ENCODE assay signal across 8 mouse cellular contexts in the genomic region with DNA sequence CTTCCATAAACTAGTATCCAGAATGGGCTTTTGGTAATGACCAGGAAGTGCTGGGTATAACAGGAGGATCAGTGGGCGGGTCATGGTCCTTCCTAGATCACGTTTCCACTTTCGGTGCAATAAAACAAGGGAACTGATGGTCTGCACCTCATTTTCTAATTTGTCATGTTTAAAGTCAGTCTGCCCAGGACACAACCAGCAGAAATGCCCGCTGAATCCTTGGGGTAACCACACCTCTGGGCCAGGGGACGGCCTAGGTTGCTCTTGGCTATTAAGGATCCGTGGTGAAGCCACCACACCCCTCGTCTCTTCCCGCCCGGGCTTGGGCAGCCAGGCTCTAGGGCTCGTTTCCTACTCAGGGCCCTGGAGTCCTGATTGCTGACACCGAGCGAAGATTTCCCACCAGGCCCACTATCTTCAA. TPM values are rescaled to one million over a fixed set of nuclear protein-coding genes. Genes with fewer than 3 reads are reported as not detected.
DNase-seq lines count a peak whose midpoint lies in the region; ATAC-seq and TF ChIP-seq lines count a peak whose summit lies in the region.

No protein-coding gene starts in this region.

- H3K79me2 ChIP-seq in CH12.LX (replicated peaks; ENCODE audit: control insufficient read depth, extremely low read depth, insufficient read depth, poor library complexity, severe bottlenecking): peaks cover 54% of the 10 kb centered on the region

- under 1% methylated on average over 12 of the region's 12 CpGs for WGBS in hindbrain, embryonic 11.5 days
- under 1% methylated on average over 12 of the region's 12 CpGs for WGBS in liver, embryonic 14.5 days (ENCODE audit: insufficient replicate concordance)
- under 1% methylated on average over 12 of the region's 12 CpGs for WGBS in small intestine, adult 2 months

- H3K27me3 ChIP-seq in CH12.LX (replicated peaks): no peaks in the 10 kb centered on the region
- no peaks in the 10 kb centered on the region for H3K27me3 ChIP-seq in hindbrain, embryonic 11.5 days (ENCODE audit: control insufficient read depth, insufficient read depth, low read length)
- no peaks in the 10 kb centered on the region for H3K27me3 ChIP-seq in liver, embryonic 14.5 days (ENCODE audit: control insufficient read depth, insufficient read depth, low read length)
- no peaks in the 10 kb centered on the region for H3K27me3 ChIP-seq in small intestine, adult 2 months (ENCODE audit: control insufficient read depth, insufficient read depth, low read length)

- H3K9me3 ChIP-seq in CH12.LX (replicated peaks; ENCODE audit: low read length): no peaks in the 10 kb centered on the region
- H3K9me3 ChIP-seq in hindbrain, embryonic 11.5 days (ENCODE audit: control insufficient read depth, low read length): no peaks in the 10 kb centered on the region
- H3K9me3 ChIP-seq in liver, embryonic 14.5 days (ENCODE audit: control insufficient read depth, low read length): no peaks in the 10 kb centered on the region

- peak; percentile 54 for ATAC-seq in hindbrain, embryonic 11.5 days (ENCODE audit: low FRiP score)
- ATAC-seq in liver, embryonic 14.5 days (ENCODE audit: insufficient read depth): peak; percentile 58

- peak overlapping the region; percentile 87 for H3K9ac ChIP-seq in CH12.LX (ENCODE audit: insufficient read depth, low read depth)
- peak overlapping the region; percentile 77 for H3K9ac ChIP-seq in hindbrain, embryonic 11.5 days (ENCODE audit: low read depth, low read length)
- peak overlapping the region; percentile 91 for H3K9ac ChIP-seq in liver, embryonic 14.5 days (replicated peaks)

- dilution Hi-C loops in CH12.LX (cut with MboI; ENCODE audit: extremely low pct_ligation_motif_present, extremely low pct_unique_long_range_greater_than_20kb, low sequenced_read_pairs): no loop called here

- H3K27ac ChIP-seq in CH12.LX (ENCODE audit: insufficient read depth, low read depth): peak overlapping the region; percentile 41; the same call in 1 of the 2 replicates
- peak overlapping the region; percentile 92 for H3K27ac ChIP-seq in hindbrain, embryonic 11.5 days (ENCODE audit: low read depth, low read length)
- peak overlapping the region; percentile 87 for H3K27ac ChIP-seq in liver, embryonic 14.5 days
- H3K27ac ChIP-seq in small intestine, adult 2 months (ENCODE audit: insufficient read depth, low read depth, low read length): peak overlapping the region; percentile 79

- peaks cover 8 to 26% of the 10 kb centered on the region in 2 experiments for H3K36me3 ChIP-seq in CH12.LX (replicated peaks in 1 of 2; ENCODE audit: control insufficient read depth in 1 of 2, insufficient read depth in 1 of 2, low read length in 1 of 2)
- H3K36me3 ChIP-seq in hindbrain, embryonic 11.5 days (ENCODE audit: control insufficient read depth, insufficient read depth, low read length): no peaks in the 10 kb centered on the region
- H3K36me3 ChIP-seq in liver, embryonic 14.5 days (replicated peaks; ENCODE audit: control insufficient read depth, insufficient read depth, low read depth): peaks cover 1% of the 10 kb centered on the region
- no peaks in the 10 kb centered on the region for H3K36me3 ChIP-seq in small intestine, adult 2 months (ENCODE audit: control insufficient read depth, insufficient read depth, low read length)

- in situ Hi-C loops in CH12.LX (cut with MboI; ENCODE audit: low pct_ligation_motif_present, low pct_unique_long_range_greater_than_20kb, low sequenced_read_pairs): no loop called here

- H3K4me1 ChIP-seq in CH12.LX (ENCODE audit: control insufficient read depth in 1 of 2, insufficient read depth in 2 of 2): peaks cover 2 to 45% of the 10 kb centered on the region in 2 experiments; a peak in 2 of 4 replicates
- no peaks in the 10 kb centered on the region for H3K4me1 ChIP-seq in hindbrain, embryonic 11.5 days (replicated peaks; ENCODE audit: control insufficient read depth, insufficient read depth, low read length)
- peaks cover 46 to 51% of the 10 kb centered on the region in 2 experiments for H3K4me1 ChIP-seq in liver, embryonic 14.5 days (replicated peaks; ENCODE audit: control insufficient read depth in 2 of 2, insufficient read depth in 2 of 2, low read length in 1 of 2)
- peaks cover 6% of the 10 kb centered on the region; the same call in 1 of the 2 replicates for H3K4me1 ChIP-seq in small intestine, adult 2 months (ENCODE audit: control insufficient read depth, insufficient read depth, insufficient read length, low read length)

- no peak for TF ChIP-seq CTCF in CH12.LX (conservative IDR thresholded peaks at IDR 0.05 in 1 of 2, IDR thresholded peaks at IDR 0.05 in 1 of 2; ENCODE audit: low read depth in 2 of 2, low read length in 2 of 2)
- TF ChIP-seq CTCF in liver, embryonic 14.5 days (IDR thresholded peaks at IDR 0.05; ENCODE audit: low read depth): no peak
- no peak for TF ChIP-seq CTCF in small intestine, adult 2 months (IDR thresholded peaks at IDR 0.05; ENCODE audit: extremely low read depth, insufficient read length, insufficient replicate concordance, low read depth, low read length)

- H3K4me2 ChIP-seq in CH12.LX (ENCODE audit: insufficient read depth, low read depth, poor library complexity, severe bottlenecking): peak overlapping the region; percentile 96
- peak overlapping the region; percentile 65 for H3K4me2 ChIP-seq in hindbrain, embryonic 11.5 days (replicated peaks; ENCODE audit: low read depth, low read length)
- H3K4me2 ChIP-seq in liver, embryonic 14.5 days (ENCODE audit: low read depth): peak overlapping the region; percentile 96

- TF ChIP-seq RAD21 in CH12.LX (IDR thresholded peaks at IDR 0.05; ENCODE audit: low read depth, low read length): no peak

- peak overlapping the region; percentile 68 to 92 (median 86) for H3K4me3 ChIP-seq in CH12.LX (replicated peaks in 1 of 3; ENCODE audit: low read depth in 2 of 3, low read length in 2 of 3, poor library complexity in 1 of 3)
- H3K4me3 ChIP-seq in hindbrain, embryonic 11.5 days (ENCODE audit: low read depth, low read length): peak overlapping the region; percentile 81
- H3K4me3 ChIP-seq in liver, embryonic 14.5 days (ENCODE audit: insufficient read depth in 1 of 2, low read depth in 2 of 2, low read length in 2 of 2): peak overlapping the region; percentile 91 to 92
- H3K4me3 ChIP-seq in small intestine, adult 2 months (ENCODE audit: low read depth, low read length): peak overlapping the region; percentile 89

- peak; percentile 37 for DNase-seq in gastrocnemius, postnatal 25 days
- DNase-seq in gastrocnemius, postnatal 10 days: no peak
- no peak for DNase-seq in CH12.LX (ENCODE audit: extremely low read depth)
- peak; percentile 51 for DNase-seq in embryo, embryonic 11 days
- DNase-seq in hindbrain, embryonic 11.5 days (ENCODE audit: low spot score): peak; percentile 56
- DNase-seq in liver, embryonic 14.5 days (ENCODE audit: low read depth in 3 of 3, low spot score in 3 of 3): peak in 1 of 3 experiments; percentile 46
- DNase-seq in left cerebral cortex, adult 9 months (ENCODE audit: low spot score in 2 of 2): no peak

- no peak for TF ChIP-seq POLR2A in CH12.LX (IDR thresholded peaks at IDR 0.05; ENCODE audit: low read depth, low read length)
- no peak for TF ChIP-seq POLR2A in small intestine, adult 2 months (IDR thresholded peaks at IDR 0.05; ENCODE audit: low read depth, low read length)

- no peak for TF ChIP-seq EP300 in CH12.LX (IDR thresholded peaks at IDR 0.05; ENCODE audit: low read length)
- no peak for TF ChIP-seq EP300 in liver, embryonic 14.5 days (IDR thresholded peaks at IDR 0.05; ENCODE audit: low read depth)

RNA-seq across cellular contexts. Expression of a gene that starts 2.3 kb away (rescaled TPM):
- 10 to 100 TPM; 14.0 to 16.7 TPM for total RNA-seq in gastrocnemius, postnatal 25 days (2021)
- 10 to 100 TPM; 36.4 to 42.5 TPM for total RNA-seq in gastrocnemius, postnatal 10 days (2021)
- total RNA-seq in CH12.LX (2012; rRNA removed) (86.4 and 91.4 TPM in 2 replicates), CH12.LX (2014; rRNA removed) (170 and 186 TPM in 2 replicates)
- 110 and 114 TPM in 2 replicates for polyA plus RNA-seq in CH12.LX (2012; ENCODE audit: insufficient read length, low read depth)
- polyA plus RNA-seq in hindbrain, embryonic 11.5 days (2014; fragmentation: Nextera tagmentation; extraction: Ambion mirVana): 127 and 140 TPM in 2 replicates
- polyA plus RNA-seq in liver, embryonic 14.5 days (2012; rRNA removed): 31.8 and 47.7 TPM in 2 replicates
- 66.0 and 68.3 TPM in 2 replicates for polyA plus RNA-seq in liver, embryonic 14.5 days (2014; fragmentation: Nextera tagmentation; extraction: Ambion mirVana)
- polyA plus RNA-seq in small intestine, adult 2 months (2012; rRNA removed): 15.1 and 32.2 TPM in 2 replicates

RNA-seq across cellular contexts. Expression of a gene that starts 2.3 kb away (rescaled TPM):
- 10 to 100 TPM; 42.1 to 47.7 TPM for total RNA-seq in gastrocnemius, postnatal 25 days (2021)
- total RNA-seq in gastrocnemius, postnatal 10 days (2021): 10 to 100 TPM; 39.6 to 46.0 TPM
- total RNA-seq in CH12.LX (2012; rRNA removed) (144 and 180 TPM in 2 replicates), CH12.LX (2014; rRNA removed) (359 and 411 TPM in 2 replicates)
- polyA plus RNA-seq in CH12.LX (2012; ENCODE audit: insufficient read length, low read depth): 197 and 246 TPM in 2 replicates
- 144 and 146 TPM in 2 replicates for polyA plus RNA-seq in hindbrain, embryonic 11.5 days (2014; fragmentation: Nextera tagmentation; extraction: Ambion mirVana)
- 32.3 and 50.1 TPM in 2 replicates for polyA plus RNA-seq in liver, embryonic 14.5 days (2012; rRNA removed)
- 129 and 132 TPM in 2 replicates for polyA plus RNA-seq in liver, embryonic 14.5 days (2014; fragmentation: Nextera tagmentation; extraction: Ambion mirVana)
- polyA plus RNA-seq in small intestine, adult 2 months (2012; rRNA removed): 5.1 and 5.3 TPM in 2 replicates

RNA-seq across cellular contexts. Expression of a gene that starts 33.9 kb away (rescaled TPM):
- total RNA-seq in gastrocnemius, postnatal 25 days (2021): 10 to 100 TPM; 25.7 to 27.9 TPM
- 10 to 100 TPM; 15.5 to 19.1 TPM for total RNA-seq in gastrocnemius, postnatal 10 days (2021)
- total RNA-seq in CH12.LX (2012; rRNA removed) (28.4 and 39.0 TPM in 2 replicates), CH12.LX (2014; rRNA removed) (60.3 and 62.4 TPM in 2 replicates)
- polyA plus RNA-seq in CH12.LX (2012; ENCODE audit: insufficient read length, low read depth): 25.2 and 26.7 TPM in 2 replicates
- 2.7 and 4.4 TPM in 2 replicates for polyA plus RNA-seq in hindbrain, embryonic 11.5 days (2014; fragmentation: Nextera tagmentation; extraction: Ambion mirVana)
- 7.3 and 11.7 TPM in 2 replicates for polyA plus RNA-seq in liver, embryonic 14.5 days (2012; rRNA removed)
- polyA plus RNA-seq in liver, embryonic 14.5 days (2014; fragmentation: Nextera tagmentation; extraction: Ambion mirVana): 24.6 and 25.2 TPM in 2 replicates
- polyA plus RNA-seq in small intestine, adult 2 months (2012; rRNA removed): 5.6 and 8.2 TPM in 2 replicates

RNA-seq across cellular contexts. Expression of a gene that starts 54.6 kb away (rescaled TPM):
- total RNA-seq in gastrocnemius, postnatal 25 days (2021): under 1 TPM; 0.18 to 0.21 TPM
- 1 to 10 TPM in 1 of 2 experiments, under 1 TPM in 1; 0.80 to 1.4 TPM for total RNA-seq in gastrocnemius, postnatal 10 days (2021)
- total RNA-seq in CH12.LX (2012; rRNA removed) (11.4 and 11.5 TPM in 2 replicates), CH12.LX (2014; rRNA removed) (0.11 TPM in 1 of 2 replicates, not detected in the other)
- 0.25 and 0.39 TPM in 2 replicates for polyA plus RNA-seq in CH12.LX (2012; ENCODE audit: insufficient read length, low read depth)
- 2.7 and 2.9 TPM in 2 replicates for polyA plus RNA-seq in hindbrain, embryonic 11.5 days (2014; fragmentation: Nextera tagmentation; extraction: Ambion mirVana)
- 26.7 and 32.8 TPM in 2 replicates for polyA plus RNA-seq in liver, embryonic 14.5 days (2012; rRNA removed)
- 25.4 and 26.5 TPM in 2 replicates for polyA plus RNA-seq in liver, embryonic 14.5 days (2014; fragmentation: Nextera tagmentation; extraction: Ambion mirVana)
- 0.61 and 0.91 TPM in 2 replicates for polyA plus RNA-seq in small intestine, adult 2 months (2012; rRNA removed)

Comparison
In these comparisons a context has a peak if more than half of its experiments do, and no peak if none do; other contexts are left out.
1. DNase-seq: peak in gastrocnemius, postnatal 25 days (single experiment), embryo, embryonic 11 days (single experiment) and hindbrain, embryonic 11.5 days (single experiment); none in gastrocnemius, postnatal 10 days (single experiment), CH12.LX (single experiment) and left cerebral cortex, adult 9 months (0 of 2).
2. H3K27ac ChIP-seq: peak in every context shown above with its lines; median percentile 92 in hindbrain, embryonic 11.5 days; 87 in liver, embryonic 14.5 days; 79 in small intestine, adult 2 months; 41 in CH12.LX.
3. Peak in every context shown above with its lines, with median percentiles within 50 percentile points of each other: H3K4me2 ChIP-seq, H3K4me3 ChIP-seq and H3K9ac ChIP-seq.